ENCODE assay signal across 16 mouse cellular contexts in the genomic region with DNA sequence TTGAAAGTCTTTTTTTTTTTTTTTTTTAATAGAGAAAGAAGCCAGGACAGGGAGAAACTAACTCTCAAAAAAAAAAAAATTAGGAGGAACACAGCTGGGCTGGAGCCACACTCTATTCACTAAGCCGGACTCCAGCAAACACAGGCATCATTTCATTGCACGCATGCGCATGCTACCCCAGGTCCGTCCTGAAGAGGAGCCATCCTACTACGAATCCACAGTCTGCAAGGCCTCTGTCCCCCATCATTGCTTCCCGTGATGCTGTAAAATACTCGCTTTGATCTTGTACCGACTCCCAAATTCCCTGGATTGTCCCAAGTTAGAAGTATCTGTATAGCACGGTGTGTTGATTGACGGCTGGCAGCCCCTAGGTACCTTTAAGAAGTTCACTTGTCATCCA.
DNase-seq lines count a peak whose midpoint lies in the region; ATAC-seq and TF ChIP-seq lines count a peak whose summit lies in the region.
"Had no signal": no experiment of that assay in that cellular context is flagged by ENCODE, and none has a peak within 500 bp of the region (broad histone marks: within the 10 kb centered on the region; RNA-seq: fewer than 3 reads in every experiment).

No protein-coding gene starts in this region.

- WGBS in heart, embryonic 12.5 days, result 78% methylated on average over 10 of the region's 10 CpGs
- WGBS in lung, postnatal 0 days, result 82% methylated on average over 10 of the region's 10 CpGs

- no peak for ATAC-seq in heart, embryonic 12.5 days (ENCODE audit: insufficient number of reproducible peaks, low FRiP score)
- ATAC-seq in lung, postnatal 0 days, result no peak
- ATAC-seq: Patski had no signal

- no peak for TF ChIP-seq EP300 in lung, postnatal 0 days (IDR thresholded peaks at IDR 0.05)

- H3K4me2 ChIP-seq in heart, embryonic 12.5 days, result no peak overlapping the region
- no peak overlapping the region for H3K4me2 ChIP-seq in lung, postnatal 0 days (replicated peaks; ENCODE audit: low read depth, low read length)
- H3K4me2 ChIP-seq: kidney, embryonic 15.5 days; midbrain, embryonic 12.5 days had no signal

- no peak for TF ChIP-seq POLR2A in brain, embryonic 14.5 days (IDR thresholded peaks at IDR 0.05; ENCODE audit: borderline replicate concordance, extremely low read depth, insufficient read depth, insufficient read length, poor library complexity, severe bottlenecking)

- DNase-seq in embryo, embryonic 11 days, result peak; percentile 23
- no peak for DNase-seq in embryo, embryonic 9.5 days (ENCODE audit: extremely low spot score)
- DNase-seq in heart, postnatal 4 days, result peak; percentile 9
- DNase-seq in lung, postnatal 0 days (ENCODE audit: low spot score), result no peak
- DNase-seq in lung, postnatal 4 days, result no peak
- no peak for DNase-seq in brain, embryonic 14.5 days (ENCODE audit: low read depth)
- DNase-seq: heart, postnatal 36 days; liver; lung, adult 18-20 months; retina, postnatal 1 day; thymus, postnatal 25 days had no signal

- no peaks in the 10 kb centered on the region for H3K9me3 ChIP-seq in heart, embryonic 12.5 days (replicated peaks)
- no peaks in the 10 kb centered on the region for H3K9me3 ChIP-seq in lung, postnatal 0 days (ENCODE audit: low read length)
- H3K9me3 ChIP-seq: kidney, embryonic 15.5 days; midbrain, embryonic 12.5 days had no signal

- no peak overlapping the region for H3K27ac ChIP-seq in heart, embryonic 12.5 days (ENCODE audit: poor library complexity, severe bottlenecking)
- H3K27ac ChIP-seq in lung, postnatal 0 days (ENCODE audit: low read length), result no peak overlapping the region
- H3K27ac ChIP-seq: kidney, embryonic 15.5 days; midbrain, embryonic 12.5 days had no signal

- H3K27me3 ChIP-seq in heart, embryonic 12.5 days (replicated peaks), result no peaks in the 10 kb centered on the region
- H3K27me3 ChIP-seq in lung, postnatal 0 days (replicated peaks; ENCODE audit: insufficient read depth, low read length), result no peaks in the 10 kb centered on the region
- H3K27me3 ChIP-seq: kidney, embryonic 15.5 days; midbrain, embryonic 12.5 days; Patski had no signal

- peak; percentile 36 for TF ChIP-seq CTCF in lung, postnatal 0 days (IDR thresholded peaks at IDR 0.05)
- TF ChIP-seq CTCF in brain, embryonic 14.5 days (IDR thresholded peaks at IDR 0.05; ENCODE audit: borderline replicate concordance, extremely low read depth, insufficient read depth, insufficient read length), result peak; percentile 37; the same call in 1 of the 2 replicates

- no peaks in the 10 kb centered on the region for H3K36me3 ChIP-seq in heart, embryonic 12.5 days
- no peaks in the 10 kb centered on the region for H3K36me3 ChIP-seq in lung, postnatal 0 days (ENCODE audit: insufficient read depth, low read length)
- H3K36me3 ChIP-seq: kidney, embryonic 15.5 days; midbrain, embryonic 12.5 days had no signal

- no peak overlapping the region for H3K4me3 ChIP-seq in heart, embryonic 12.5 days
- no peak overlapping the region for H3K4me3 ChIP-seq in lung, postnatal 0 days (ENCODE audit: low read depth, low read length)
- H3K4me3 ChIP-seq: kidney, embryonic 15.5 days; midbrain, embryonic 12.5 days; myocyte had no signal

- no peaks in the 10 kb centered on the region for H3K4me1 ChIP-seq in heart, embryonic 12.5 days (replicated peaks)
- no peaks in the 10 kb centered on the region for H3K4me1 ChIP-seq in lung, postnatal 0 days (ENCODE audit: insufficient read depth, low read depth, low read length)
- H3K4me1 ChIP-seq: kidney, embryonic 15.5 days; midbrain, embryonic 12.5 days had no signal

- no peak overlapping the region for H3K9ac ChIP-seq in heart, embryonic 12.5 days
- no peak overlapping the region for H3K9ac ChIP-seq in lung, postnatal 0 days (replicated peaks; ENCODE audit: low read depth)
- H3K9ac ChIP-seq: kidney, embryonic 15.5 days; midbrain, embryonic 12.5 days had no signal

Comparison
In these comparisons a context has a peak if more than half of its experiments do, and no peak if none do; other contexts are left out.
1. DNase-seq: peak in embryo, embryonic 11 days (single experiment) and heart, postnatal 4 days (single experiment); none in embryo, embryonic 9.5 days (single experiment), lung, postnatal 0 days (single experiment), lung, postnatal 4 days (0 of 2) and brain, embryonic 14.5 days (single experiment).